Mouse (Mus musculus) limb, embryonic 14.5 days (tissue): ENCODE results near the gene Foxg1. TPM values are rescaled to one million over a fixed set of nuclear protein-coding genes. Genes with fewer than 3 reads are reported as not detected.

Experiments
- ATAC-seq: fragments of 200-750 bp; cut with Nextera tagmentation; 2 replicates; pipeline ENCODE4 v1.8.0; 2017; ENCODE audit warnings: low read depth, moderate number of reproducible peaks, moderate TSS enrichment; ENCODE audit not compliant: low FRiP score
- DNase-seq: peaks from one replicate; pipeline ENCODE4 v3.0.0-alpha.2; 2015; ENCODE audit warnings: low spot score
- H3K27ac ChIP-seq: fragments of 300-500 bp; sonication (generic); replicated peaks from 2 replicates; pipeline ENCODE4 v1.5.1; 2014; ENCODE audit warnings: low read depth, mild to moderate bottlenecking, low read length, moderate library complexity, mixed read lengths
- H3K27me3 ChIP-seq: fragments of 300-500 bp; sonication (generic); 2 replicates; pipeline ENCODE4 v1.6.1; 2014; ENCODE audit warnings: low read length, mixed read lengths; ENCODE audit not compliant: control insufficient read depth, insufficient read depth
- H3K36me3 ChIP-seq: fragments of 300-500 bp; sonication (generic); 2 replicates; pipeline ENCODE4 v1.6.1; 2014; ENCODE audit warnings: mild to moderate bottlenecking, low read length, moderate library complexity, mixed read lengths; ENCODE audit not compliant: control insufficient read depth, insufficient read depth
- H3K4me1 ChIP-seq: fragments of 300-500 bp; sonication (generic); 2 replicates; pipeline ENCODE4 v1.6.1; 2014; ENCODE audit warnings: antibody characterized with exemption, low read length, mixed read lengths; ENCODE audit not compliant: control insufficient read depth, insufficient read depth
- H3K4me2 ChIP-seq: fragments of 300-500 bp; sonication (generic); replicated peaks from 2 replicates; pipeline ENCODE4 v1.6.1; 2014; ENCODE audit warnings: low read depth, mild to moderate bottlenecking, low read length, moderate library complexity; ENCODE audit not compliant: severe bottlenecking
- H3K4me3 ChIP-seq: fragments of 300-500 bp; sonication (generic); replicated peaks from 2 replicates; pipeline ENCODE4 v1.5.1; 2014; ENCODE audit warnings: low read length
- H3K9ac ChIP-seq: fragments of 300-500 bp; sonication (generic); 2 replicates; pipeline ENCODE4 v1.6.1; 2014; ENCODE audit warnings: mild to moderate bottlenecking, low read depth, low read length, moderate library complexity; ENCODE audit not compliant: severe bottlenecking
- H3K9me3 ChIP-seq: fragments of 300-500 bp; sonication (generic); 2 replicates; pipeline ENCODE4 v1.6.1; 2016; ENCODE audit warnings: low read length; ENCODE audit not compliant: control insufficient read depth
- POLR2A ChIP-seq: fragments of 200-500 bp; IDR thresholded peaks from 2 replicates; pipeline ENCODE4 v1.8.0; 2012; ENCODE audit warnings: inconsistent platforms, mild to moderate bottlenecking, moderate library complexity, borderline replicate concordance; ENCODE audit not compliant: insufficient read depth, insufficient read length; ENCODE audit errors: extremely low read depth
- WGBS: fragments of 180-500 bp; shearing (Covaris S2); extraction: QIAGEN DNeasy Blood & Tissue Kit; methylation state at CpG from one replicate; pipeline ENCODE4 v1.1.7; 2014; 5-methylcytosine and 5-hydroxymethylcytosine counted together
- polyA plus RNA-seq, 2 experiments: library from polyadenylated mRNA; depleted of rRNA in 1 of 2; stranded (reverse) in 1 of 2; unstranded in 1 of 2; fragments of >200 nt; fragmentation: Nextera tagmentation in 1 of 2; extraction: Ambion mirVana in 1 of 2; gene quantifications; 2 replicates each; pipeline versions ENCODE4 v1.2.1 to v1.2.3; 2012 to 2014

Foxg1 gene
- polyA plus RNA-seq, 2 experiments, result 1.2 TPM; not detected in 1

DNA sequence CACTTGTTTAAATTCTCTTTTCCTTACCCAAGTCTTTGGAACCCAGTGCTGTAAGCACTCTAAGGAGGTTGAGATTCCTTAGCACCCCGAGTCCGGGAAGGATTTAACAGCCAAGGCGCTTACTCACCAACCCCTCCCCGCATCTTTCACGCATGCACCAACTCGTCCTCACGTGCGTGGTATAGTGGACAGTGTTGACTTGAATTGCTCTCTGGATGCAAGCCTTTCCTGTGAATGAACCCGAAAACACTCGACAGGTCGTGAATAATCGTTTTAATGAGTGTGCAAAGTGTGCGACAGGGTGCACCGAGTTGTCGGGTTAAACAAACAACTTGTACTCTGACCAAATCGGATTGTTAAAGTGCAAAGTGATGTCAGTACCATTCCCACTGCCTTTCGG, 12.4 kb downstream of the Foxg1 start:
- no peak overlapping the region for H3K9ac ChIP-seq
- no peaks in the 10 kb centered on the region for H3K4me1 ChIP-seq
- DNase-seq (no peak), ATAC-seq (no peak)
- no peak for TF ChIP-seq POLR2A
- H3K27ac ChIP-seq, result no peak overlapping the region
- H3K27me3 ChIP-seq, result peaks cover 85% of the 10 kb centered on the region
- H3K4me3 ChIP-seq, result no peak overlapping the region
- H3K9me3 ChIP-seq, result no peaks in the 10 kb centered on the region
- WGBS, result under 1% methylated on average over 17 of the region's 17 CpGs
- no peak overlapping the region for H3K4me2 ChIP-seq
- no peaks in the 10 kb centered on the region for H3K36me3 ChIP-seq

DNA sequence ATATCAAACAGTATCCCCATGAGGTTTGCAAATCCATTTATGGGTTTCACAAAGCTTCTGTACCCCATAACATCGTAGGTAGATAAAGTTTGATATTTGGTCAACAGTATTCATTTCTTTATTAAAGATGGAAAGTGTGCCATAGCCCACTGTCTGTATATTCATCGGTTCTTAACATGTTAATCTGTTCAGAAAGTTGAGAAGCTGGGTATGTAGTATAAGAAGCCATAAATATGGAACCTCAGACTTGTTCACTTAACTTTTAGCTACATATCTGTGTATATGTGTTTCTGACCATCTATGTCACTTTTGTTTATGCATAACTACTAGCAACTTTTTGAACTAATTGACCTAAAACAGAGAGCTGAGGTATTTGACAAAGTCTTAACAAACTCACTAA, 13.5 kb downstream of the Foxg1 start:
- H3K36me3 ChIP-seq, result no peaks in the 10 kb centered on the region
- DNase-seq (peak; percentile 1), ATAC-seq (no peak)
- H3K27ac ChIP-seq, result no peak overlapping the region
- no peak overlapping the region for H3K4me2 ChIP-seq
- H3K4me1 ChIP-seq, result no peaks in the 10 kb centered on the region
- H3K9me3 ChIP-seq, result no peaks in the 10 kb centered on the region
- peaks cover 85% of the 10 kb centered on the region for H3K27me3 ChIP-seq
- no peak overlapping the region for H3K9ac ChIP-seq
- 21% methylated on average over 2 of the region's 2 CpGs for WGBS
- TF ChIP-seq POLR2A, result no peak
- H3K4me3 ChIP-seq, result no peak overlapping the region

DNA sequence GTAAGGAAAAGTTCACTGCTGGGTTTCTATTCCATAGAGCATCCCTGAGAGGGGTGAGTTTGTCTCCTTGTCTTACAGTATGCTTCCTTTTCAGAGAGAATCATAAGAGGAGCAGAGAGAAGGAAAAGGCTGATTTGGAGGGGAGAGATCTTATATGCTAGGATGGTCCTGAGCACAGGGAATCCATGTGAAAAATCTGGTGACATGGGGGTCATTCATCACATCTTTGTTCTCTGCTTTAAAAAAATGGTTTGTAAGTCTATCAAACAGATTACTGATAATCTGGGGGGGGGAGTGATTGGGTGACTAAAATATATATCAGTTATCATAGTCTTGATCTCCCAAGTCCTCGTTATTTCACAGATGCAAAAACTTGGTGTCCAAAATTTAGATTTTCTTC, 14.3 kb downstream of the Foxg1 start:
- Histone ChIP-seq H3K4me3 (no peak overlapping the region), H3K4me1 (0 out of 2 replicates have a peak, but pooled peaks cover under 1% of the 10 kb centered on the region), H3K4me2 (no peak overlapping the region), H3K27ac (no peak overlapping the region), H3K9ac (no peak overlapping the region), H3K9me3 (no peaks in the 10 kb centered on the region), H3K27me3 (peaks cover 85% of the 10 kb centered on the region), H3K36me3 (no peaks in the 10 kb centered on the region)
- whole genome bisulfite sequencing, result 35% methylated on average over 1 of the region's 1 CpGs
- DNase-seq, result peak; percentile 2
- no peak for ATAC-seq
- TF ChIP-seq POLR2A, result no peak

- Histone ChIP-seq H3K27me3 (peaks cover 81% of the 10 kb centered on the region), H3K27ac (no peak overlapping the region), H3K4me2 (no peak overlapping the region), H3K4me3 (no peak overlapping the region), H3K36me3 (no peaks in the 10 kb centered on the region), H3K9ac (no peak overlapping the region), H3K9me3 (no peaks in the 10 kb centered on the region), H3K4me1 (0 out of 2 replicates have a peak, but pooled peaks cover 2% of the 10 kb centered on the region)
- ATAC-seq (no peak), DNase-seq (peak; percentile 2)
- WGBS, result 24% methylated on average over 4 of the region's 4 CpGs
- TF ChIP-seq POLR2A, result no peak
Measured at GRCm38 (mm10) chr12:49397443-49398162, 15.1 kb downstream of the Foxg1 start.

- Histone ChIP-seq H3K4me1 (0 out of 2 replicates have a peak, but pooled peaks cover 2% of the 10 kb centered on the region), H3K27me3 (peaks cover 81% of the 10 kb centered on the region), H3K4me3 (no peak overlapping the region), H3K9ac (no peak overlapping the region), H3K9me3 (no peaks in the 10 kb centered on the region), H3K36me3 (no peaks in the 10 kb centered on the region), H3K4me2 (no peak overlapping the region), H3K27ac (no peak overlapping the region)
- no peak for ATAC-seq
- no peak for TF ChIP-seq POLR2A
- DNase-seq, result peak; percentile 1
Measured at GRCm38 (mm10) chr12:49398163-49398540, 15.7 kb downstream of the Foxg1 start.
